Mouse (Mus musculus): ENCODE measurements around the gene Nol9. TPM values are rescaled to one million over a fixed set of nuclear protein-coding genes. Genes with fewer than 3 reads are reported as not detected.

The Nol9 gene
- polyA plus RNA-seq, 1 experiment from 2014 or later, result 23.4 TPM

DNA sequence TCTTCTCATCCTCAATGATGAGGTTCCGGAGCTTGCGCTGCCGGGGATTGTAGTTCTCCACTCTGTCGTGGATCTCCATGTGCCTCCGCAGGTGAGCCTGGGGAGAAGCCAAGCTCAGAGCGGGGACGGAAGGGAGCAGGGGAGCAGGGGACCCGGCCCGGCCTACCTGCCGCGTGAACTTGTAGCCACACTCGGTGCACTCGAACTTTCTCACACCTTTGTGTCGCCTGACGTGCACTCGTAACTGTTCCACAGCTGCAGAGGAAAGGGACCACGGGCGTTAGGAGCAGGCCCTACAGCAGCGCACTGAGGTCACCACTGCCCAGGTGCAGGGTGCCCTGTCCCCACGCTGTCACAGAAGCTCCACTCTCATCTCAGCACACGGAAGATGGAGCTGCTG is 19.1 kb upstream of the Nol9 start:
- Histone ChIP-seq H3K4me3 (ENCODE audit: low read depth, low read length) (no peak overlapping the region), H3K9ac (ENCODE audit: low read length) (no peak overlapping the region), H3K4me1 (ENCODE audit: control insufficient read depth, insufficient read depth, low read length) (no peaks in the 10 kb centered on the region; the same call in 1 of the 2 replicates), H3K4me2 (no peak overlapping the region), H3K27ac (ENCODE audit: low read depth, low read length) (no peak overlapping the region), H3K9me3 (ENCODE audit: control insufficient read depth, low read length) (no peaks in the 10 kb centered on the region), H3K36me3 (ENCODE audit: control insufficient read depth, insufficient read depth, low read length) (peaks cover 23% of the 10 kb centered on the region), H3K27me3 (ENCODE audit: control insufficient read depth, insufficient read depth, low read length) (no peaks in the 10 kb centered on the region)
- no peak for ATAC-seq (ENCODE audit: low FRiP score)
- WGBS, result 93% methylated on average over 21 of the region's 21 CpGs
- DNase-seq (ENCODE audit: low spot score, missing footprints), result peak; percentile 26

DNA sequence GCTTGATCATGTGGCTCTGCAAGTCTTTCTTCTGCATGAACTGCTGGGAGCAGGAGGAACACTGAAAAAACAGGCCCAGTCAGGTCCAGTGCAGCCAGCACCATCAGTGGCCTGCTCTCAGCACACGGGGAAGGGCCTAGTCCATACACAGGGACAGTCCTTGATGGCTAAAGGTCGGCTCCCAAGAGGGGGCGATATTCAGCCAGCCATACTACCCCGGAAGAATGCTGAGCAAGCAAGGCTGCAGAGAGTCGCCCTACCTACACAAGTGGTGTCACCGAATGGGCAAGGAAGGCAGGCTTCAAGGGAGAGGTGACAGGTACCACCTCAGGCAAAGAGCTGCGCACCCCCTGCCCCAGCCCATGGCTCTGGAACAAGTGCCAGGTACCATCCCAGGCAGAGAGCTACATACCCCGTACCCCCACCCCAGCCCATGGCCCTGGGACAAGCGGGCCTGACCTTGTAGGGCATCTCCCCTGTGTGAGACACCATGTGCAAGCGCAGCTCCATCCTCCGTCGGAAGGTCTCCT is 17.5 kb upstream of the Nol9 start:
- H3K36me3 ChIP-seq (ENCODE audit: control insufficient read depth, insufficient read depth, low read length), result peaks cover 23% of the 10 kb centered on the region
- WGBS, result 77% methylated on average over 12 of the region's 12 CpGs
- no peaks in the 10 kb centered on the region for H3K27me3 ChIP-seq (ENCODE audit: control insufficient read depth, insufficient read depth, low read length)
- ATAC-seq (ENCODE audit: low FRiP score) (no peak), DNase-seq (ENCODE audit: low spot score, missing footprints) (no peak)
- no peaks in the 10 kb centered on the region for H3K9me3 ChIP-seq (ENCODE audit: control insufficient read depth, low read length)
- H3K4me2 ChIP-seq, result no peak overlapping the region
- H3K4me1 ChIP-seq (ENCODE audit: control insufficient read depth, insufficient read depth, low read length), result peaks cover 12% of the 10 kb centered on the region
- no peak overlapping the region for H3K27ac ChIP-seq (ENCODE audit: low read depth, low read length)
- H3K9ac ChIP-seq (ENCODE audit: low read length), result no peak overlapping the region
- no peak overlapping the region for H3K4me3 ChIP-seq (ENCODE audit: low read depth, low read length)

DNA sequence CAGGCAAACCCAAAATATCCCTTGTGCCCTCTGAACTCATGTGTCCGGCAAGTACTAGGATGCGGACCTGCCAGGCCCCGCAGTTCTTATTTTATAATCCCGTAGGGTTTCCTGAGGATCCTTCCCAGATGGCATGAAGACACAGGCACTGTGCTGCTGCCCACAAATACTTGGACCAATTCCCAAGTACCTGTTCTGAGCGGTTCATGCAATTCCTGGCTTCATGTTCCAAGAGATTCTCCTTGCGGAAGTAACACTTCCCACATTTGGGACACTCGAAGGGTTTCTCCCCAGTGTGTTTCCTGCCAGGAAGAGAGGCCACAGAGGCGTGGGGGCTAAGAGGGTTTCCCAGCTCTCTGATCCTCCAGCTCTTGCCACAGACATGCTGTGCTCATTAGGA is 16.6 kb upstream of the Nol9 start:
- no peak overlapping the region for H3K27ac ChIP-seq (ENCODE audit: low read depth, low read length)
- no peaks in the 10 kb centered on the region for H3K27me3 ChIP-seq (ENCODE audit: control insufficient read depth, insufficient read depth, low read length)
- ATAC-seq (ENCODE audit: low FRiP score) (no peak), DNase-seq (ENCODE audit: low spot score, missing footprints) (no peak)
- no peak overlapping the region for H3K4me3 ChIP-seq (ENCODE audit: low read depth, low read length)
- H3K9ac ChIP-seq (ENCODE audit: low read length), result no peak overlapping the region
- no peaks in the 10 kb centered on the region for H3K9me3 ChIP-seq (ENCODE audit: control insufficient read depth, low read length)
- no peak overlapping the region for H3K4me2 ChIP-seq
- peaks cover 16% of the 10 kb centered on the region for H3K4me1 ChIP-seq (ENCODE audit: control insufficient read depth, insufficient read depth, low read length)
- WGBS, result 93% methylated on average over 8 of the region's 8 CpGs
- H3K36me3 ChIP-seq (ENCODE audit: control insufficient read depth, insufficient read depth, low read length), result peaks cover 23% of the 10 kb centered on the region

DNA sequence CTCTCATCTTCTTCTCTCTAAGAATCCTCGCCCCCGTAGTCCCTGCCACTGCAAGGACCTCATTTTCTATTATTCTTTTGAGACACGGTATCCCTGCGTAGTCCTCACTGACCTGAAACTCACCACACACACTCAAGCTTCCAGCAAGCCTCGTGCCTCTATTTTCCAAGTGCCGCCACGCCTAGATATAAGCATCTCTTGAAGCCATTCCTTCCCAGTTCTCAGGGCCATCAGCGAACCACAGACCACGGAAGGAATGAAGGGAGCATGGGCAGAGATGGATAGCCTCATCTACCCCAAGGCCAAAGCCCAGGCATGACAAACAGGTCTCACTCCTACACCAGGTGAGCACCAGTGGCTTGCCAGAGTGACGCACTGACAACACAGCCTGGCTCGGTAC is 14.6 kb upstream of the Nol9 start:
- Histone ChIP-seq H3K4me1 (ENCODE audit: control insufficient read depth, insufficient read depth, low read length) (peaks cover 23% of the 10 kb centered on the region), H3K27me3 (ENCODE audit: control insufficient read depth, insufficient read depth, low read length) (no peaks in the 10 kb centered on the region), H3K36me3 (ENCODE audit: control insufficient read depth, insufficient read depth, low read length) (peaks cover 21% of the 10 kb centered on the region)

DNA sequence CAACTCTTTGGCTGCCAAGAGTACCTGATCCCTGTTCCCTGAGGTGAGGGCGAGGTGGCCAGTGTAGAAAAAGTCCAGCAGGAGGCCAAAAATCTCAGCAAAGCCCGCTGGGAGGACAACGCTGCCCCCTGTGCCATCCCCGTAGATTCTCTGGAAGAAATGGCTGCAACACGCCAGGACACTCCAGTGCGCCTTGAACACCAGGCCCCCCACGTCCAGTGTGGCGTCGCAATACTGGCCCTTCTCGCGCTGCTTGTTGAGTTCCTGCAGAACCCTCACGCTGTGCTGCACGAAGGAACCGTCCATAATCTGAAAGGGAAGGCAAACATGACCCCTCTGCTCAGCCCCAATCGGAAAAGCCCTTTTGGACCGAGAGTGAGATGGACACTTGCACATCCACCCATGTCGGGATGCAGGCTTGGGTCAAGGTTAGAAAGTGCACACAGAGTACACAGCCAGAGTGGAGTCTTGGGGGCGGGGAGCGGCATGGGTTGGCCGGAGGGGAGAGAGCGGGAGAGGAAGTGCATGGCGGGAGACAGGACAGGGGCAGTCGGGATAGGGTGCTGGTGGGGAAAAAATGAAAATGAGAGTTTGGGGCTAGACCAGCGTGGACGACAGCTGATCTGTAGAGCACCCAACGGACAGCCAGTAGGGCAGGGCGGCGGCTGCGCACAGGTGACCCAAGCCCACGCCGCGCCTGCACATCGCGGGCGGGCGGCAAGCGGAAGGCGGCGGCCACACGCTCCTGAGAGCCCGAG is 12.2 kb upstream of the Nol9 start:
- no peaks in the 10 kb centered on the region for H3K27me3 ChIP-seq (ENCODE audit: control insufficient read depth, insufficient read depth, low read length)
- H3K36me3 ChIP-seq (ENCODE audit: control insufficient read depth, insufficient read depth, low read length), result peaks cover 6% of the 10 kb centered on the region; the same call in 1 of the 2 replicates
- no peaks in the 10 kb centered on the region for H3K9me3 ChIP-seq (ENCODE audit: control insufficient read depth, low read length)
- ATAC-seq (ENCODE audit: low FRiP score), result peak; percentile 67
- H3K4me3 ChIP-seq (ENCODE audit: low read depth, low read length), result peak overlapping the region; percentile 74
- peak overlapping the region; percentile 97 for H3K4me2 ChIP-seq
- peaks cover 23% of the 10 kb centered on the region for H3K4me1 ChIP-seq (ENCODE audit: control insufficient read depth, insufficient read depth, low read length)
- peak; percentile 84 for DNase-seq (ENCODE audit: low spot score, missing footprints)
- H3K27ac ChIP-seq (ENCODE audit: low read depth, low read length), result no peak overlapping the region
- peak overlapping the region; percentile 76 for H3K9ac ChIP-seq (ENCODE audit: low read length)
- WGBS, result 2% methylated on average over 40 of the region's 41 CpGs

More for the DNA sequence above, 14.6 kb upstream of the Nol9 start:
- no peak overlapping the region for H3K4me2 ChIP-seq
- no peaks in the 10 kb centered on the region for H3K9me3 ChIP-seq (ENCODE audit: control insufficient read depth, low read length)
- no peak overlapping the region for H3K9ac ChIP-seq (ENCODE audit: low read length)
- no peak for DNase-seq (ENCODE audit: low spot score, missing footprints)
- 93% methylated on average over 11 of the region's 11 CpGs for WGBS
- no peak overlapping the region for H3K4me3 ChIP-seq (ENCODE audit: low read depth, low read length)
- ATAC-seq (ENCODE audit: low FRiP score), result no peak
- no peak overlapping the region for H3K27ac ChIP-seq (ENCODE audit: low read depth, low read length)

DNA sequence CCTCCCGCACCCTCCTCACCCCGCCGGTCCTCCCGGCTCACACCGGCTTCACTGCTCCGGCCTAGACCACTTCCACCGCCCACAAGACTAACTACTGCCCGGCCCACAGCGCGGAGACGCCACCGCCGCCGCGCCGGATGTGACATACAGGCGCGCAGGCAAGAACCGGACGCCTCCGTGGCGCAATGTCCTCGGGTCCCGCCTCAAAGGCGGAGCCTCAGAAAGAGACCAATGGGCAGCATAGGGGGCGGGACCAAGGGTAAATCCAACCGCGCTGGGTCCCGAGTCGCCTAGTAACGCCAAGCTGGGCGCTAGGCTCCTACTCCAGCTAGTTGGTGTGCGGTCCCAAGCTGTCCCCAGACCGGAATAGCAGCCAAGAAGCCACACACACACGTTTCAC is 11.6 kb upstream of the Nol9 start, which contains the start of gene Zbtb48:
TSS of gene Zbtb48 (minus strand) at position 148 of the 400 bp plus-strand sequence.
- ATAC-seq (ENCODE audit: low FRiP score) (peak; percentile 98), DNase-seq (ENCODE audit: low spot score, missing footprints) (peak; percentile 98)
- WGBS, result under 1% methylated on average over 35 of the region's 35 CpGs
- Histone ChIP-seq H3K4me2 (peak within 1 kb of the TSS; percentile 97), H3K27ac (ENCODE audit: low read depth, low read length) (no peak within 1 kb of the TSS), H3K4me1 (ENCODE audit: control insufficient read depth, insufficient read depth, low read length) (peaks cover 23% of the 10 kb centered on the region), H3K9me3 (ENCODE audit: control insufficient read depth, low read length) (no peaks in the 10 kb centered on the region), H3K36me3 (ENCODE audit: control insufficient read depth, insufficient read depth, low read length) (peaks cover 3% of the 10 kb centered on the region; the same call in 1 of the 2 replicates), H3K27me3 (ENCODE audit: control insufficient read depth, insufficient read depth, low read length) (no peaks in the 10 kb centered on the region), H3K9ac (ENCODE audit: low read length) (peak within 1 kb of the TSS; percentile 76), H3K4me3 (ENCODE audit: low read depth, low read length) (peak within 1 kb of the TSS; percentile 74)

DNA sequence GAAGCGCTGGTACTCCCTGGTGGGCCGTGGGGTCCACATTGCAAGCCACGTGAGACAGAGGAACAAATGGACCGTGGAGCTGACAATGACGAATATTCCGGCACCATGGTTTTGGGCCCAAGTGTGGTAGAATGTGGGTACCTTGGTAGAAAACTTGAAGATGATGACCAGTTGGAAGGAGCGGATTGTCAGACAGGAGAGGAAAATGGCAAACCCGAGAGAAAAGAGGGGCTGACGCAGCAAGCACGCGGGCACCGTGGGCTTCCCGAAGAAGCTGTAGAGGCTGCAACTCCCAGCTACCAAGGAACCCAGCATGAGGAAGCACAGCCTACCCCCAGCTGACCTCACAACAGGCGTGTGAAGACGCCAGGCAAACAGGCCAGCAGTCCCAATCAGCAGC is 10.7 kb upstream of the Nol9 start:
- H3K4me1 ChIP-seq (ENCODE audit: control insufficient read depth, insufficient read depth, low read length), result peaks cover 23% of the 10 kb centered on the region
- peak overlapping the region; percentile 97 for H3K4me2 ChIP-seq
- no peaks in the 10 kb centered on the region for H3K27me3 ChIP-seq (ENCODE audit: control insufficient read depth, insufficient read depth, low read length)
- peak overlapping the region; percentile 61 for H3K9ac ChIP-seq (ENCODE audit: low read length)
- H3K9me3 ChIP-seq (ENCODE audit: control insufficient read depth, low read length), result no peaks in the 10 kb centered on the region
- H3K27ac ChIP-seq (ENCODE audit: low read depth, low read length), result no peak overlapping the region
- peak overlapping the region; percentile 74 for H3K4me3 ChIP-seq (ENCODE audit: low read depth, low read length)
- 69% methylated on average over 15 of the region's 15 CpGs for WGBS
- H3K36me3 ChIP-seq (ENCODE audit: control insufficient read depth, insufficient read depth, low read length), result peaks cover 3% of the 10 kb centered on the region; the same call in 1 of the 2 replicates
- DNase-seq (ENCODE audit: low spot score, missing footprints) (no peak), ATAC-seq (ENCODE audit: low FRiP score) (no peak)

DNA sequence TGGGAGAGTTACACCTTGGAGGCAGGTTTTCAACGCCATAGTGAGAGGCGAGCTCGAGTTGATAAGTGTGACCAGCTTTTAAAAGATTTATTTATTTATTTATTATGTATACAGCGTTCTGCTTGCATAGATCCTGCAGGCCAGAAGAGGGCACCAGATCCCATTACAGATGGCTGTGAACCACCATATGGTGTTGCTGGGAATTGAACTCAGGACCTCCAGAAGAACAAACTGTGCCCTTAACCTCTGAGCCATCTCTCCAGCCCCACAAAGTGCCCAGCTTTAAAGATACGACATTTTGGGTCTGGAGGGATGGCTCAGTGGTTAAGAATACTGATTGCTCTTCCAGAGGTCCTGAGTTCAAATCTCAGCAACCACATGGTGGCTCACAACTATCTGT is 10.0 kb upstream of the Nol9 start:
- peaks cover 23% of the 10 kb centered on the region for H3K4me1 ChIP-seq (ENCODE audit: control insufficient read depth, insufficient read depth, low read length)
- 38% methylated on average over 5 of the region's 5 CpGs for WGBS
- ATAC-seq (ENCODE audit: low FRiP score) (no peak), DNase-seq (ENCODE audit: low spot score, missing footprints) (peak; percentile 76)
- no peak overlapping the region for H3K4me3 ChIP-seq (ENCODE audit: low read depth, low read length)
- H3K27me3 ChIP-seq (ENCODE audit: control insufficient read depth, insufficient read depth, low read length), result no peaks in the 10 kb centered on the region
- no peaks in the 10 kb centered on the region for H3K9me3 ChIP-seq (ENCODE audit: control insufficient read depth, low read length)
- H3K27ac ChIP-seq (ENCODE audit: low read depth, low read length), result no peak overlapping the region
- no peak overlapping the region for H3K9ac ChIP-seq (ENCODE audit: low read length)
- H3K4me2 ChIP-seq, result no peak overlapping the region
- 0 out of 2 replicates have a peak, but pooled peaks cover under 1% of the 10 kb centered on the region for H3K36me3 ChIP-seq (ENCODE audit: control insufficient read depth, insufficient read depth, low read length)

DNA sequence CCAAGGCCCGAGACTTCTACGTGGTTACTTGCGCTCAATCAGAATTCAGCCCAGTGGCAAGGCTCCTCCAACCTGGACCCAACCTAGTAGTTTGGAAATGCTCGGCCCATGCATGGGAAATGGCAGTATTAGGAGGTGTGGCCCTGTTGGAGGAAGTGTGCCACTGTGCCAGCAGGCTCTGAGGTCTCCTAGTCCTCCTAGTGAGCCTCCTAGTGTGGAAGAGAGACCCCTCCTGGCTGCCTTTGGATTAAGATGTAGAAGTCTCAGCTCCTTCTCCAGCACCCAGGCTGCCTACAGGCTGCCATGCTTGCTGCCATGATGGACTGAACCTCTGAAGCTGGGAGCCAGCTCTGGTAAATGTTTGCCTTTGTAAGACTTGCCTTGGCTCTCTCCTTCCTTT is 9.1 kb upstream of the Nol9 start:
- Histone ChIP-seq H3K4me1 (ENCODE audit: control insufficient read depth, insufficient read depth, low read length) (peaks cover 23% of the 10 kb centered on the region), H3K27ac (ENCODE audit: low read depth, low read length) (no peak overlapping the region), H3K9me3 (ENCODE audit: control insufficient read depth, low read length) (no peaks in the 10 kb centered on the region), H3K4me2 (no peak overlapping the region), H3K36me3 (ENCODE audit: control insufficient read depth, insufficient read depth, low read length) (no peaks in the 10 kb centered on the region), H3K4me3 (ENCODE audit: low read depth, low read length) (no peak overlapping the region), H3K27me3 (ENCODE audit: control insufficient read depth, insufficient read depth, low read length) (no peaks in the 10 kb centered on the region), H3K9ac (ENCODE audit: low read length) (no peak overlapping the region)
- 71% methylated on average over 4 of the region's 4 CpGs for WGBS
- DNase-seq (ENCODE audit: low spot score, missing footprints), result no peak
- ATAC-seq (ENCODE audit: low FRiP score), result no peak
